Mouse (Mus musculus): ENCODE results near the gene Traf3ip3.

Traf3ip3 gene

DNA sequence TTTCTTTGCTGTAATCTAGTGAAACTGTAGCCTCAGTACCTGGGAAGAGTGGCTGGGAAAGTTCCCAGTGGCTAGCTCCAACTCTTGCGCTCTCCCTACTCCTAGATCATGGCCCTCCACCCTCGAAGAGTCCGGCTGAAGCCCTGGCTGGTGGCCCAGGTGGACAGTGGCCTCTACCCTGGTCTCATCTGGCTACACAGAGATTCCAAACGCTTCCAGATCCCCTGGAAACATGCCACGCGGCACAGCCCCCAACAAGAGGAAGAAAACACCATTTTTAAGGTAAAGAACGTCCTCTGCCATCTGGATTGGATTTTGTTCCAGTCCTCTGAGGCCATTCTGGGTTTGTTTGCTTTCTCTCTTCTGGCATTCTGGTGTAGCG, 44.4 kb downstream of the Traf3ip3 start:
- no peak for DNase-seq

DNA sequence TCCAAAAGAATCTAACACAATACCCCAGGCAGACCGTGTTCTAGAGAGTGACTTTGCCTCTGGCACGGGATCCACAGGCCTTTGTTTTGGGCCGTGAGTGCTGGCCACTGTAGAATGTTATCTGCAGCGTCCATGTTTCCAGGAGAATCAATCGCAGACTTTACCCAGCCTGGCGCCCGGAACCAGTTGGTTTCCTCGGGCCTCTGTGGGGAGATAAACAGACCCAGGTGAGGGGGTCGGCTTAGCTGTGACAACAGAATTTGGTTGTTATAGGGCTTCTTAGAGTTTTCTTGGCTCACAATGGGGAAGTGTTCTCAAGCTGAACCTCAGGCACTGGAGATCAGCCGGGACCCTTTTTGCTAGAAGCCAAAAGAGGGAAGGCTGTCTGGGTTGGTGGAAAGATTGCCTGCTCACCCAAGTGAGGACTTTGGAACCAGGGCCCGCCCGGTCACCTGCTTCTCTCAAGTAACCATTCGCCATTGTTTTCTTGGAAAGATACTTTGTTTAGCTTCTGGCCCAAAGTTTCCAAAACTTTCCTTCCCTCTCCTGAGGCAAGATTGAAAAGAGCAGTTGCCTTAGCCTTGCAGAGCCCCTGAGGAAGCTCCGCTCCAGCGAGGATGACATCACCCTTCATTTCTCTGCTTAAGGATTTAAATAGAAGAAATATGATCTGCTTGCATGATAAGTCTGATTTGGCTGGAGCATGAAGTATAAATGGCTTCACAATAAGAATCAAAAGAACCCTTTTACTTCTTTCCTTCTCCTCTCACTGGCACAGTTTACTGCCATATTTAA, 45.0 kb downstream of the Traf3ip3 start:
- no peak for DNase-seq

DNA sequence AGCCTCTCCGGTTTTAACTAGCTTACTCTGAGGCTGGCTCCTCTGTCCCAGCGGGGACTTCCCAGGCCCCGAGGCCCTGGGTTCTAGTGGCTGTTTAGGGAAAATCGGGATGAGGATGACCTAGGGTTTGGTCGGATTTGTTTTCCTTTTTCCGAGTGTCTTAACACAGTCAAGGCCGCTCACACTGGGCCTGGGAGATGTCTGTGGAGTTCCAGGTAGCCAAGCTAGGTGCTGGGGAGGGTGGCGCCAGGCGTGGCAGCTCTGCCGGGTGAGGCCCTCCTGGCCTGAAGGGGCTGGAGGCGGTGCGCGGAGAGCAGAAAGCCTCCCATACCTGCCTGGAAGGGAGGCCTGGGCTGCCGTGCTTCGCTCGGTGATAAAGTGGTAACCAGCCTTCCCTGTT, 47.9 kb downstream of the Traf3ip3 start:
- peak; percentile 52 to 61 for DNase-seq

DNA sequence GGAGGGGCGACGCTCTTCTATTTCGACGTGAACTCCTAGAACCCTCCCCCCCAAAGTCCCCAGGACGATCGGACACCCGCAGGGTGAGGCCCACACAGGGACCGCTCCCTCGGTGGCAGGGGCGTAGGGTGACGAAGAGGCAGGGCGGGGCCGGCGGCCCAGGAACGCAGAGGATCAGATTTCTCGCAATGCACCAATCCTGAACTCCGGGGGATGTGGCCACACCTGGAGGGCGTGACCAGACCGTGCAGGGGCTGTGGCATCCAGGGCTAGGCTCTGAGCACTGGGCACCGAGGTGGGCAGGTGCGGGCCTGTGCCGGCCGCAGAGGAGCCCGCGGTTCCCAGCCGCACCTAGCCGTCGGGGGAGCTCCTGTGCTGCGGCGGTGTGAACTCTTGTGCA, 48.6 kb downstream of the Traf3ip3 start, which contains the start of gene Irf6:
Gene Irf6 (plus strand): TSS at position 240 of the 400 bp plus-strand sequence.
- DNase-seq: peak; percentile 91 to 93

DNA sequence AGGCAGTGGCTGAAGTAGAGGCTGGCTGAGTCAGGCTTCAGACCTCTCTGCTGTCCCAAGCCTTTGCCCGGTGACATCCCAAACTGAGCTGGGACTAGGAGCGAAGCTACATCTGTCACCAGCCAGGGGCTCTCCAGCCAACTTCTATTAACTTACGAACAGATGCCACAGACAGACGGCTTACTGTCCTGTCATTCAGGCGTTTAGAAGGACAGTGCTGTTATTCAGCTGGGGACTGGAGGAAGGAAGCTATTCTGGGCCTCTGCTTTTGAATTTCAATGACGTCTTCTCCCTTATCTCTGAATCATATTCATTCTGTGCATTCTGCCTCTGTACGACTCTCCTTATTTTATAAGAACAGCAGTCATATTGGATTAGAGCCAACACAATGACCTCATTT, 50.4 kb downstream of the Traf3ip3 start:
- DNase-seq: no peak

DNA sequence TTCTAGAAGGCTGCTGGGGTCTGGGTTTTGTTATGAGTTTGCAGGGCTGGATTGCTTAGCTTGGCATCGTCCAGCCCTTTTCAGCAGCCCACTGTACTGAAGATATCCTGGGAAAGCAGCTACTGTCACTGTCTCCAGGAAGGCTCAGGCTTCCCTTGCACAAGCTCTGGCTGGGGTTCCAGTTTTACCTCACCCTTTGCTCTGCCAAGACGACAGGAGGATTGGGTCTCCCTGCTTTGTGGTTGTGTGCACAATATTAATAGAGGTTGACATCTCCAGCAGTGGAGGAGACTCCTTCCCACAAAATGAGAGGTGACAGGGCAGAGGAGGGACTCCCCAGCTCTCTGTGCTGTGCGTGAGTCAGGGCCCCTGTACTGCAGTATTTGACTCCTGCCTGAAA, 52.3 kb downstream of the Traf3ip3 start:
- no peak for DNase-seq

DNA sequence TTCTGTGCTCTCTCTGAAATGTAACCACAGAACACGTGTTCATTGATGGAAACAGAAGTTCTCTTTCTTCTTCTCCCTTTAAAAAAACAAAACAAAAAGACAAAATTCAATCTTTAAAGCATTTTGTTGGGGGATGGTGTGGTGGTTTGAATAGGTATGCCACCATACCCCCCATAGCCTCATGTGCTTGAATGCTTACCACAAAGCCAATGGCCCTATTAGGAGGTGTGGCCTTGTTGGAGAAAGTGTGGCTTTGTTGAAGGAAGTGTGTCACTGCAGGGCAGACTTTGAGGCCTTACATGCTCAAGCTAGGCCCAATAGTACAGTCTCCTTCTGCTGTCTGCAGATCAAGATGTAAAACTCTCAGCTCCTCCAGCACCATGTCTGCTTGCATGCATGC, 55.1 kb downstream of the Traf3ip3 start:
- DNase-seq: no peak

DNA sequence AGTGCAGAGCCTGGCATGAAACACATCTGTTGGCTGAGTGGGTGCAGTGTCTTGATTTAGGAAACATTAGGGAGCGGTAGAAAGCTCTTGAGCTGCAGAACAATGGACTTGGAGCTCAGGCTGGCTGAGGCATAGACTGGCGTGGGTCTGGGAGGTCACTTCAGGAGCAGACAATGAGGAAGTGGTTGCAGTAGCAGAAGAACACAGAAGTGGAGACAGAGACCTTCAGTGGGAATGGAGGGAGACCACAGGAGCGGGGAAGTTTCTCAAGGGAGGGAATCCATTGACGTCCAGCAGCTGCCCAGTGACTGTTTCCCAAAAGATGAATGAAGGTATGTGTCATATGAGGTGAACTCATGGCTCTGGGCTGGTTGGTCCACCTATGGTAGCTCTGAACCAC, 56.4 kb downstream of the Traf3ip3 start:
- no peak for DNase-seq

DNA sequence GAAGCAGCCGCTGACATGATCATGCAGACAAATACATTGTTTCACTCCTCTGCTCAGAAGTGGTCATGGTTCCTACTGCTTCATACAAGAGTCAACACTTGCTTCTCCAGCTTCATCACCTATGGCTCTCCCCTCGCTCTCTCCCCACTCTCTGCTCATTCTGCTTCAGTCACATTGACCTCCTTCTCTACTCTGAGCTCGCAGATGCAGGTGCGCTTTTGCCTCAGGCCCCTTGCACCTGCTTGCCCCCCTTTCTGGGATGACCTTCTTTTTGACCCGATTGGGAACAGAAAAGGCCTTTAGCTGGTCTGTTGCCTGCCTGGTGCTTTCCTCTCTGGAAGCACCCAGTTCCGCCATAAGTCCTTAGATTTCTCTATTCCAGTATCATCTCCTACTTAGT, 57.0 kb downstream of the Traf3ip3 start:
- no peak for DNase-seq

DNA sequence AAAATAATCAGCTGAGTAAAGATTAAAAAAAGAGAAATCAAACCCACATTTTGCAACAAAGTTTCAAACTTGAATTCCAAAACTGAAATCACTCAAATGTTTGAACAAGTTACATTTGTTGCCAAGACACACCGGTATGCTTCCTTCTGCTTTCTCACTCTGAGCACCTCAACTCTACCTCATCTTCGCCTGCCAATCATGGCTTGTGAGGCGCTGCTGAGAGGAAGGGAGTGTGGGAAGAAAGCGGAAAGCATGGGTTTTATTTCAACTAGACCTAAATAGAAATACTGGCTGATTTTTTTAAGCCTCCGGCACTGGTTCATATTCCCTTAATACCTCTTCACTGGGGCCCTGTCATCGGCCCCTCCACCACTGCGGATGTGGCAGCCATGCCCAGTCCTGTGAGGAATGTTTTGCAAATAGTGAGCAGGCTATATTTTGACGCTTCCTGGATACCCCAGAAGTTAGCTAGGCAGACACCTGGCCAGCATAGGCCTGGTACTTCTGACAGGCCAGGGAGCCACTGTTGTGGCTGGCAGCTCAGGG, 58.9 kb downstream of the Traf3ip3 start:
- DNase-seq: no peak

DNA sequence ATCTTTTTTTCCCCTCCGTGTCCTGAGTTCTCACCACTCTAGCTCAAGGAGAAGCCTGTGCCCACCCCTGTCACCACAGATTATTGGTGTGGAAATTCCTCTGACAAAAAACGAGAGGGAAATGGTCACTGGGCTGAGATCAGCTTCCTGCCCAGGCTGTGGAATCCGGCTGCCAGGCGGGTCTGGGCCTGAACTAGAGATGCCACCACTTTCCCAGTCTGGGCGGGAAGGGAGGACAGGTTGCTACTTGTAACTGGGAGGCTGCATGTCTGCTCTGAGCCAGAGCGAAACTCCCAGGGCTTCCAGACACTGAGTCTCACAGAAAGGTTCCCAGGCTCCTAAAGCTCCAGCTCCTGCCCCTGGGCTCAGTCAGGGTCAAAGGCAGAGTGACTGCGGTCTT, 60.4 kb downstream of the Traf3ip3 start:
- no peak for DNase-seq

DNA sequence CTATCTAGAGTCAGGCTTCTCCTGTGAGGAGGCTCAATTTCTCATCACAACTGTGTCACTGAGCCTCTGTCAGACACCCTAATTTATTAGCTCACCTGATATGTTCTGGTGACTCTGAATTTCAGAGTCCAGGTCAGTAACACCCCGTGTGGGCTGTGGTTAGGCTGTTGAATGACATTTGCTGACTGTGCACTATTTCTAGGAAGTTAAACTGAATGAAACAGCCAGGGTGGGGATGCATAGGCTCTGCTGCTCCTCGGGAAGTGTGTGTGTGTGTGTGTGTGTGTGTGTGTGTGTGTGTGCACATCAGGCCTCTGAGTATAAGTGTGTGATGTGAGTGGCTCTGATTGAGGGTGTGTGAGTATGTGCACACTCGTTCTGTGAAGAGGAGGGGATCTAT, 62.8 kb downstream of the Traf3ip3 start:
- DNase-seq: no peak

DNA sequence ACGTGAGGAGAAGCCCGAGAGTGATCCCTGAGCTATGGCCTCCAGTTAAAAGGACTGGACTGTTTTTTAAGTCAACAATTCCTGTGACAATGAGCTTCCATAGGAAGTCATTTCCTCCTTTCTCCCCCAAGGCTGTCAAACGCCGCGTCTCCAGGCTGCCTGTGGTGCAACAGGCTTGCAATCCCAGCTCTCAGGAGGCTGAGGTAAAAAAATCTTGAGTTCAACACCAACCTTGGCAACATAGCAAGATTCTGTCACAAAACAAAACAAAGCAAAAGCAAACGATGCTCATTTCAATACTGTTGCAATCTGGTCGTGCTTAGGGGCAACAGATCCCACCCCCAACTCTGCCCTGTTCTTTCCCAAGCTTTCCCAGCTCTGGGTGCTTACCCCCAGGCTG, 63.4 kb downstream of the Traf3ip3 start:
- no peak for DNase-seq

DNA sequence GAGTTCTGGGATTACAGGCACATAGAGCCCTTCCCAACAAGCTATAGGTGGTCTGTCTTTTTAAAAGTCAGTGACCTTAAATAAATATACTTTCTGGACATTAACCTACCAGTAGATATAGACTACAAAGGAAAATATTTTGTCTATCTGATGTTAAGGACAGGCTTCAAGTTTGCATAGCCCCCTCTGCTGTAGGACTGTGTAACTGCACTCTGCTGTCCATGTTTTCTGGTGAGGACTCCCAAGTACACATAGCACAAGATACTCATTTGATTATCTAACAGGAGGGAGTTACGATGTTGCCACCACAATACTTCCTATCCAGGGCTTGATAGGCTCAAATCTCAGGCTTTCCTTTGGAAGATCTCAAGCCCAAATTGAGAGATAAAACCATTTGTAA, 67.8 kb downstream of the Traf3ip3 start:
- DNase-seq: no peak

DNA sequence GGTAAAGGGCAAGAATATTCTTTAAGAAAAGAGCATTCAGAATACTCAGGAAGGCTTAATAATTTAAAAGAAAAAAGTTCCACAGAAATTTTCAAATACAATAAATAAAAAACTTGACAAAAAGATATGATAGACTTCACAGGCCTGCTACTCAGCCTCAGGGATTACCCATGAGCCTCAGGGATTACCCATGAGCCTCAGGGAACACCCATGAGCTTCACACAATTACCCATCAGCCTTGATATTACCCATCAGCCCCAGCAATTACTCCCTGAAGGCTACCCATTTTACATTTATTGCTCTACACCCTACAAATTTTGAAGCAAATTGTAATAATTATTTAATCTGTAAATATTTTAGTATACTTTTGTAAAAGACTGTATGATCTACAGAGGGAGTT, 69.1 kb downstream of the Traf3ip3 start:
- DNase-seq: no peak

DNA sequence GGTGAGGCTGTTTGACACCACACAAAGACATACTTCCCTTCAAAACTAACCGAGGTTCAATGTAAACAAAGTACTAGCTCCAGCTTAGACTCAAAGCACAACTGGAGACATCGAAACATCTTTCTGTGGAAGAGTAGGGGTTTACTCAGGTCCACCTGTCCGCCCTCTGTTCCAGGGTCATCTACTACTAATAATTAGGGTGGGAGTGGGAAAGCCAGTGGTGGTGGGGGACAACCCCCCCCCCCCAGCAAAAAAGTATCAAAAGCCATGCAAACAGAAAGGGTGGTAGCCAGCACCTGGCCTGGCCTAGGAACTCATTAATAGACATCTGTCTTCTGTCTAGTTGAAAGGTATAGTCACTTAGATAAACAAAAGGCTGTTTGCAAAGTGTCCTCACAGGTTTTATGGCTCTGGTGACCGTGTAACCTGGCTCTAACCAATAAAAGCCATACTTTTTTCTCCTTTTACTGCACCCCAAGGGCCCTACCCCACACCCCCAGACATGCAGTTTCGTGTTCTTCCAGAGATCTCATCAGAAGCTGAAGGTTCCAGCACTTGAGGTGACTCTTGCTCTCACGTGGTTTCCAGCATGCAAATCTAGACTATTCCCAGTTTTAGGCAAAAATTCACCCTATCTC, 70.1 kb downstream of the Traf3ip3 start:
- no peak for DNase-seq

DNA sequence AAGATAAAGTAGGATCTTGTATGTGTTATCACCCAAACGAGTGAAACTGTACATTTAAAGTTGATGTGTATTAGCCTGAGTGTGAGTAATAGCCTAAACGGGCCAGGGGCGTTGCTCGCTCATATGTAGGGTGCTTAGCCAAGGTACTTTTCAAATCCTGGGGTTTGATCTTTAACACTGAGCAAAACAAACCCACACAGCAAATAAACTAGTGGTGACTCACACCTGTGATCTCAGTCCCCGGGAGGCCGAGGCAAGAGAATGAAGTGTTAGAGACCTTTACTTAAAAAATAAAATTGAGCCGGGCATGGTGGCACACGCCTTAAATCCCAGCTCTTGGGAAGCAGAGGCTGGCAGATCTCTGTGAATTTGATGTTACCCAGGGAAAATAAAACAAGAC, 70.7 kb downstream of the Traf3ip3 start:
- DNase-seq: no peak

DNA sequence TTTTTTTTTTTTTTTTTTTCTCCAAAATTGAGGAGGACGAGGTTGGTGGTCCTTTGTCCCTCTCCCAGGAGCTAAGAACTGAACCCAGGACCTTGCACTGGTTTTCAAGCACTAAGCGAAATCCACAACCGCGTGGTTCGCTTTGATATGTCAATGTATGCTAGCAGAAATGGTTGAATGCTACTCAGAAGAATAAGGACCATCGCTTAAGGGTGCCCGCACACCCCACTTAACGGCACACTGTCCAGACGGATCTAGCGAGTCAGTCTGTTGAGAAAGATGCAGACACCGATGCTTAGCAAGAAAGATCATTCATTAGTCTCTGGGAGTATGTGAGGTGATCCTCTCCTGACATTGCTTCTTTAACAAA, 71.1 kb downstream of the Traf3ip3 start:
- DNase-seq: no peak

DNA sequence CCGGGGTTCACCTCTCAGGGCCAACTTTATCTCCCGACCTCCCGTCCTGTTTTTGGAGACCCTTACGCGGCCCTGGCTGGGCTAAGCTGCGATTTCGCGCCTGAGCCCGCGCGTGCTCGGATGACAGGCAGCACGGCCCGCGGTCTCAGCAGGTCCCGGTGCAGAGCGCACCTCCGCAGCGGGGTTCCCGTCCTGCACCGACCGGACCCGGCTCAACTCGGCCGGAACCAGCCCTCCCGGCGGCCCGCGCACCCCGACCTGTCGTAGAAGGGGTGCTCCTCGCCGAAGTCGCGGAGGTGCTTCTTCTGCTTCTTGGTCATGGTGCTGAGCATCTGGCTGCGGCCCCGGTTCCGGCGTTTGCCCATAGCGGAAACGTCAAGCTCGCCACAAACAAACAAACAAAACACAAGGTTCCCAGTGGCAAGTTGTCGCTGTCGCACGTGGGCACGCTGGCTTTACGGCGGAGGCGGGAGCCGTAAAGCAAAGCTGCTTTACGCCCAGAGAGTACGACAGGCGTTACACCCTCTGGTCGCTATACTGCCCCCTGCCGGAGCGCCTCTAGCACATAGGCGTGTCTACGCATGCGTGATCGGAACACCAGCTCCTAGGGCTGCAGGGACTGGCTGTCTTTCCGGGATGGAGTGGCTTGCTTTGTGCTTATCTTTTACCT, 71.6 kb downstream of the Traf3ip3 start, which contains the start of gene Diexf:
Gene Diexf (minus strand): TSS at position 487 of the 670 bp plus-strand sequence.
- peak; percentile 94 to 97 for DNase-seq

DNA sequence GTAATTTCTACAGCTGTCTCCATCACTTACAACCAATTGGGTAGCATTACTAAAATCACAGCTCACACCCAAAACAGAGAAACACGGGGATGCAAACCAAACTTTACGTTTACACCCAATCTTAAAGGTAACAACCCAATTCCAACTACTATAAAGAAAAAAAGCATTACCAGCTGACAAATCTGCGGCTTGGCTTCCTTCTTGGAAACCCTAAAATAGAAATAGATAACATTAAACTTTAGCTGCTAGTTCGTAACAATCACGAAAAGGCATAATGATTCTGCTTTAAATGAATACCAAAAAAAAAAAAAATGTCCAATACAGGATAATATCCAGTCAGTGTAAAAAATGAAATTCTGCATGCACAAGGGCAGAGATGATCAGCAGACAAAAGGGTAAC, 72.2 kb downstream of the Traf3ip3 start:
- DNase-seq: no peak

DNA sequence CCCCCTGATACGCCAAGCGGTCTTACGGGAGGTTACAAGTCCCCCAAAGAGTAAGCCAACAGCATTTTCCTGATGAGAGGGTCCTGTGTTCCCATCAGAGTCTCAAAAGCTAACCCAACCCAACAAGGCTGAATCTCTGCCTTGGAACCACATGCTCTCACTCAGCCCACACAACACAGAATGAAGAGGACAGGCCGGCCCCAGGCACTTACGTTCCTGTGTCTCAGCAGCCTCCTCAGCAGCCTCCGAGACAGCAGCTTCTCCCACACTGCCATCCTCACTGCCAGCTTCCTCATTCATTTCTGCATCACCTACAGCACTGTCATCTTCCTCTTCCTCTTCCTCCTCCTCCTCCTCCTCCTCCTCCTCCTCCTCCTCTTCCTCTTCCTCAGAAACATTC, 73.4 kb downstream of the Traf3ip3 start:
- no peak for DNase-seq

DNA sequence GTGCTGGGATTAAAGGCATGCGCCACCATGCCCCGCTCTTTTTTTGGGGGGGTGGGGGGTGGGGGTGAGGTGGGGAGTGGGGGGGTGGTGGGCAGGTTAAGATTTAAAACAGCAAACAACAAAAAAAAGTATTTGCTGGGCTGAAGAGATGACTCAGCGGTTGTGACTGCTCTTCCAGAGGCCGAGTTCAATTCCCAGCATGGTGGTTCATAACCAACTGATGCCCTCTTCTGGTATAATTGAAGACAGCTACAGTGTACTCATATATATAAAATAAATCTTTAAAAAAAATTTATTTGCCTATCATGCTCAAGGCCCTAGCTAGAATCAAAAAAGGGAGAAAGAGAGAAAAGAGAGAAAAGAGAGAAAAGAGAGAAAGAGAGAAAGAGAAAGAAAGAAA, 75.7 kb downstream of the Traf3ip3 start:
- DNase-seq: no peak

Measured in lung, adult 18-20 months (tissue).